Mouse (Mus musculus): Measurements from ENCODE around the gene Stim1. TPM values are rescaled to one million over a fixed set of nuclear protein-coding genes. Genes with fewer than 3 reads are reported as not detected.
"Not testable (repeated sequence)": the region's sequence is repeated elsewhere in the genome, so short reads cannot be mapped to it uniquely, and the experiment has no call there.

Stim1 gene
- polyA plus RNA-seq, 1 experiment from 2014 or later: 16.8 TPM

- peaks cover 46% of the 10 kb centered on the region for H3K4me1 ChIP-seq (replicated peaks)
These were observed 17.5 kb upstream of the Stim1 start for GRCm38 (mm10) chr7:102249896-102250630.

GRCm38 (mm10) chr7:102250631-102251214 is 16.9 kb upstream of the Stim1 start:
- Histone ChIP-seq H3K36me3 (no peaks in the 10 kb centered on the region), H3K27me3 (replicated peaks) (no peaks in the 10 kb centered on the region), H3K27ac (ENCODE audit: poor library complexity, severe bottlenecking) (peak overlapping the region; percentile 98), H3K9ac (peak overlapping the region; percentile 85), H3K4me2 (peak overlapping the region; percentile 80), H3K4me3 (peak overlapping the region; percentile 86), H3K4me1 (replicated peaks) (peaks cover 39% of the 10 kb centered on the region), H3K9me3 (replicated peaks) (no peaks in the 10 kb centered on the region)
- ATAC-seq (ENCODE audit: insufficient number of reproducible peaks, low FRiP score): peak; percentile 83
- WGBS: under 1% methylated on average over 33 of the region's 33 CpGs

More at GRCm38 (mm10) chr7:102249896-102250630, 17.5 kb upstream of the Stim1 start:
- Histone ChIP-seq H3K9ac (peak overlapping the region; percentile 85), H3K36me3 (no peaks in the 10 kb centered on the region), H3K27ac (ENCODE audit: poor library complexity, severe bottlenecking) (peak overlapping the region; percentile 98), H3K9me3 (replicated peaks) (no peaks in the 10 kb centered on the region), H3K4me2 (peak overlapping the region; percentile 80), H3K27me3 (replicated peaks) (no peaks in the 10 kb centered on the region), H3K4me3 (peak overlapping the region; percentile 86)
- WGBS: under 1% methylated on average over 33 of the region's 49 CpGs
- ATAC-seq (ENCODE audit: insufficient number of reproducible peaks, low FRiP score): peak; percentile 89

- H3K4me2 ChIP-seq: no peak overlapping the region
- ATAC-seq (ENCODE audit: insufficient number of reproducible peaks, low FRiP score): no peak
- H3K27me3 ChIP-seq (replicated peaks): no peaks in the 10 kb centered on the region
- H3K4me3 ChIP-seq: no peak overlapping the region
- no peak overlapping the region for H3K27ac ChIP-seq (ENCODE audit: poor library complexity, severe bottlenecking)
- 66% methylated on average over 1 of the region's 1 CpGs for WGBS
- peaks cover 10% of the 10 kb centered on the region for H3K4me1 ChIP-seq (replicated peaks)
- H3K9me3 ChIP-seq (replicated peaks): no peaks in the 10 kb centered on the region
- no peak overlapping the region for H3K9ac ChIP-seq
- no peaks in the 10 kb centered on the region for H3K36me3 ChIP-seq
These were observed 14.0 kb upstream of the Stim1 start for GRCm38 (mm10) chr7:102253631-102254030.

GRCm38 (mm10) chr7:102255954-102256353 is 11.7 kb upstream of the Stim1 start, which contains the start of gene Rhog:
Gene Rhog (minus strand): TSS chr7:102256054.
- 73% methylated on average over 3 of the region's 3 CpGs for WGBS
- Histone ChIP-seq H3K4me3 (no peak within 1 kb of the TSS), H3K4me1 (replicated peaks) (peaks cover 4% of the 10 kb centered on the region; the same call in 1 of the 2 replicates), H3K9me3 (replicated peaks) (no peaks in the 10 kb centered on the region), H3K27ac (ENCODE audit: poor library complexity, severe bottlenecking) (no peak within 1 kb of the TSS), H3K27me3 (replicated peaks) (no peaks in the 10 kb centered on the region), H3K36me3 (no peaks in the 10 kb centered on the region), H3K9ac (no peak within 1 kb of the TSS), H3K4me2 (no peak within 1 kb of the TSS)
- no peak for ATAC-seq (ENCODE audit: insufficient number of reproducible peaks, low FRiP score)

GRCm38 (mm10) chr7:102256636-102257035 is 11.0 kb upstream of the Stim1 start:
- Histone ChIP-seq H3K9me3 (replicated peaks) (no peaks in the 10 kb centered on the region), H3K27ac (ENCODE audit: poor library complexity, severe bottlenecking) (no peak overlapping the region), H3K4me1 (replicated peaks) (no peaks in the 10 kb centered on the region), H3K36me3 (no peaks in the 10 kb centered on the region), H3K4me2 (no peak overlapping the region), H3K4me3 (no peak overlapping the region), H3K27me3 (replicated peaks) (no peaks in the 10 kb centered on the region), H3K9ac (no peak overlapping the region)
- WGBS: 67% methylated on average over 3 of the region's 3 CpGs
- ATAC-seq (ENCODE audit: insufficient number of reproducible peaks, low FRiP score): no peak

GRCm38 (mm10) chr7:102258189-102258588 is 9.4 kb upstream of the Stim1 start:
- H3K27ac ChIP-seq (ENCODE audit: poor library complexity, severe bottlenecking): no peak overlapping the region
- H3K36me3 ChIP-seq: no peaks in the 10 kb centered on the region
- ATAC-seq (ENCODE audit: insufficient number of reproducible peaks, low FRiP score): 0 out of 2 replicates have a peak, but pooled peaks have one; percentile 45
- no peaks in the 10 kb centered on the region for H3K9me3 ChIP-seq (replicated peaks)
- no peak overlapping the region for H3K9ac ChIP-seq
- no peak overlapping the region for H3K4me3 ChIP-seq
- 16% methylated on average over 4 of the region's 4 CpGs for WGBS
- no peaks in the 10 kb centered on the region for H3K27me3 ChIP-seq (replicated peaks)
- H3K4me2 ChIP-seq: no peak overlapping the region
- H3K4me1 ChIP-seq (replicated peaks): no peaks in the 10 kb centered on the region

- WGBS: 71% methylated on average over 3 of the region's 3 CpGs
These were observed 8.9 kb upstream of the Stim1 start for GRCm38 (mm10) chr7:102258753-102259152.

GRCm38 (mm10) chr7:102259716-102260479 is 7.7 kb upstream of the Stim1 start:
- Histone ChIP-seq H3K4me3 (no peak overlapping the region), H3K4me1 (replicated peaks) (no peaks in the 10 kb centered on the region), H3K9ac (no peak overlapping the region), H3K27me3 (replicated peaks) (peaks cover 8% of the 10 kb centered on the region; the same call in 1 of the 2 replicates), H3K36me3 (no peaks in the 10 kb centered on the region), H3K27ac (ENCODE audit: poor library complexity, severe bottlenecking) (no peak overlapping the region), H3K4me2 (no peak overlapping the region), H3K9me3 (replicated peaks) (no peaks in the 10 kb centered on the region)
- no peak for ATAC-seq (ENCODE audit: insufficient number of reproducible peaks, low FRiP score)
- WGBS: 78% methylated on average over 10 of the region's 10 CpGs

More at GRCm38 (mm10) chr7:102258753-102259152, 8.9 kb upstream of the Stim1 start:
- no peak for ATAC-seq (ENCODE audit: insufficient number of reproducible peaks, low FRiP score)
- Histone ChIP-seq H3K27ac (ENCODE audit: poor library complexity, severe bottlenecking) (no peak overlapping the region), H3K4me2 (no peak overlapping the region), H3K4me3 (no peak overlapping the region), H3K9me3 (replicated peaks) (no peaks in the 10 kb centered on the region), H3K36me3 (no peaks in the 10 kb centered on the region), H3K9ac (no peak overlapping the region), H3K27me3 (replicated peaks) (no peaks in the 10 kb centered on the region), H3K4me1 (replicated peaks) (no peaks in the 10 kb centered on the region)

GRCm38 (mm10) chr7:102260518-102260917 is 7.1 kb upstream of the Stim1 start:
- Histone ChIP-seq H3K9ac (no peak overlapping the region), H3K9me3 (replicated peaks) (no peaks in the 10 kb centered on the region), H3K36me3 (no peaks in the 10 kb centered on the region), H3K4me2 (no peak overlapping the region), H3K27me3 (replicated peaks) (peaks cover 10% of the 10 kb centered on the region; the same call in 1 of the 2 replicates), H3K4me3 (no peak overlapping the region), H3K4me1 (replicated peaks) (no peaks in the 10 kb centered on the region), H3K27ac (ENCODE audit: poor library complexity, severe bottlenecking) (no peak overlapping the region)
- 86% methylated on average over 1 of the region's 1 CpGs for WGBS
- ATAC-seq (ENCODE audit: insufficient number of reproducible peaks, low FRiP score): no peak

GRCm38 (mm10) chr7:102263020-102263419 is 4.6 kb upstream of the Stim1 start:
- H3K27me3 ChIP-seq (replicated peaks): peaks cover 13% of the 10 kb centered on the region; the same call in 1 of the 2 replicates
- no peak overlapping the region for H3K4me2 ChIP-seq
- H3K9me3 ChIP-seq (replicated peaks): no peaks in the 10 kb centered on the region
- ATAC-seq (ENCODE audit: insufficient number of reproducible peaks, low FRiP score): no peak
- no peak overlapping the region for H3K9ac ChIP-seq
- WGBS: 89% methylated on average over 2 of the region's 2 CpGs
- H3K4me3 ChIP-seq: no peak overlapping the region
- H3K36me3 ChIP-seq: no peaks in the 10 kb centered on the region
- H3K4me1 ChIP-seq (replicated peaks): peaks cover 4% of the 10 kb centered on the region; the same call in 1 of the 2 replicates
- no peak overlapping the region for H3K27ac ChIP-seq (ENCODE audit: poor library complexity, severe bottlenecking)

- not testable (repeated sequence) for H3K36me3 ChIP-seq, H3K4me3 ChIP-seq
These were observed 1.6 kb upstream of the Stim1 start for GRCm38 (mm10) chr7:102266021-102266400.

More at GRCm38 (mm10) chr7:102266021-102266400, 1.6 kb upstream of the Stim1 start:
- WGBS: 86% methylated on average over 10 of the region's 10 CpGs
- not testable (repeated sequence) for ATAC-seq (ENCODE audit: insufficient number of reproducible peaks, low FRiP score); H3K9me3 ChIP-seq (replicated peaks); H3K9ac ChIP-seq; H3K27ac ChIP-seq (ENCODE audit: poor library complexity, severe bottlenecking); H3K4me2 ChIP-seq
- Histone ChIP-seq H3K4me1 (replicated peaks) (peaks cover 12% of the 10 kb centered on the region; the same call in 1 of the 2 replicates), H3K27me3 (replicated peaks) (peaks cover 18% of the 10 kb centered on the region; the same call in 1 of the 2 replicates)

All from heart, embryonic 12.5 days (tissue).